ENCODE assay signal across 8 mouse cellular contexts in genomic region chr12:100268011-100268410, GRCm38 (mm10).
DNase-seq lines count a peak whose midpoint lies in the region; ATAC-seq lines count a peak whose summit lies in the region.

No protein-coding gene starts in this region.

- no peaks in the 10 kb centered on the region for H3K27me3 ChIP-seq in hindbrain, embryonic 10.5 days (ENCODE audit: insufficient read depth, poor library complexity, severe bottlenecking)
- H3K27me3 ChIP-seq in hindbrain, embryonic 12.5 days = no peaks in the 10 kb centered on the region
- H3K27me3 ChIP-seq in embryonic facial prominence, embryonic 15.5 days = peaks cover 5% of the 10 kb centered on the region; the same call in 1 of the 2 replicates
- H3K27me3 ChIP-seq in forebrain, embryonic 12.5 days = no peaks in the 10 kb centered on the region

- peaks cover 10% of the 10 kb centered on the region for H3K4me1 ChIP-seq in hindbrain, embryonic 10.5 days (replicated peaks)
- H3K4me1 ChIP-seq in hindbrain, embryonic 12.5 days = peaks cover 8% of the 10 kb centered on the region
- H3K4me1 ChIP-seq in embryonic facial prominence, embryonic 15.5 days = no peaks in the 10 kb centered on the region
- H3K4me1 ChIP-seq in forebrain, embryonic 12.5 days = peaks cover 9% of the 10 kb centered on the region

- no peaks in the 10 kb centered on the region for H3K36me3 ChIP-seq in hindbrain, embryonic 10.5 days
- H3K36me3 ChIP-seq in hindbrain, embryonic 12.5 days = no peaks in the 10 kb centered on the region
- H3K36me3 ChIP-seq in embryonic facial prominence, embryonic 15.5 days = no peaks in the 10 kb centered on the region
- no peaks in the 10 kb centered on the region for H3K36me3 ChIP-seq in forebrain, embryonic 12.5 days (replicated peaks)

- H3K4me2 ChIP-seq in hindbrain, embryonic 12.5 days (replicated peaks) = no peak overlapping the region
- no peak overlapping the region for H3K4me2 ChIP-seq in embryonic facial prominence, embryonic 15.5 days (replicated peaks)
- H3K4me2 ChIP-seq in forebrain, embryonic 12.5 days = no peak overlapping the region

- H3K9me3 ChIP-seq in hindbrain, embryonic 10.5 days = no peaks in the 10 kb centered on the region
- H3K9me3 ChIP-seq in hindbrain, embryonic 12.5 days (replicated peaks) = no peaks in the 10 kb centered on the region
- H3K9me3 ChIP-seq in embryonic facial prominence, embryonic 15.5 days (replicated peaks) = no peaks in the 10 kb centered on the region
- no peaks in the 10 kb centered on the region for H3K9me3 ChIP-seq in forebrain, embryonic 12.5 days

- DNase-seq in hindbrain, embryonic 10.5 days (ENCODE audit: low spot score) = peak; percentile 53
- peak; percentile 57 for DNase-seq in A20 (ENCODE audit: low read depth, low spot score)
- peak; percentile 79 for DNase-seq in Muller cell, postnatal 12 days (ENCODE audit: inconsistent ontology term)
- DNase-seq in lung, postnatal 14 days = peak; percentile 79
- DNase-seq in thymus, postnatal 36 days = peak; percentile 39 to 40

- no peak overlapping the region for H3K4me3 ChIP-seq in hindbrain, embryonic 10.5 days
- H3K4me3 ChIP-seq in hindbrain, embryonic 12.5 days = no peak overlapping the region
- H3K4me3 ChIP-seq in embryonic facial prominence, embryonic 15.5 days (replicated peaks) = no peak overlapping the region
- no peak overlapping the region for H3K4me3 ChIP-seq in forebrain, embryonic 12.5 days (replicated peaks)

- 15% methylated on average over 6 of the region's 6 CpGs for WGBS in hindbrain, embryonic 10.5 days
- WGBS in hindbrain, embryonic 12.5 days = 18% methylated on average over 6 of the region's 6 CpGs
- WGBS in embryonic facial prominence, embryonic 15.5 days = 9% methylated on average over 6 of the region's 6 CpGs
- 15% methylated on average over 6 of the region's 6 CpGs for WGBS in forebrain, embryonic 12.5 days

- no peak for ATAC-seq in hindbrain, embryonic 12.5 days (ENCODE audit: low FRiP score)
- ATAC-seq in embryonic facial prominence, embryonic 15.5 days (ENCODE audit: insufficient number of reproducible peaks, low FRiP score, low TSS enrichment, low read depth) = peak; percentile 63; the same call in 1 of the 2 replicates
- ATAC-seq in forebrain, embryonic 12.5 days (ENCODE audit: low FRiP score) = no peak

- H3K27ac ChIP-seq in hindbrain, embryonic 10.5 days = no peak overlapping the region
- no peak overlapping the region for H3K27ac ChIP-seq in hindbrain, embryonic 12.5 days
- no peak overlapping the region for H3K27ac ChIP-seq in embryonic facial prominence, embryonic 15.5 days (replicated peaks)
- no peak overlapping the region for H3K27ac ChIP-seq in forebrain, embryonic 12.5 days

- H3K9ac ChIP-seq in hindbrain, embryonic 12.5 days = no peak overlapping the region
- H3K9ac ChIP-seq in embryonic facial prominence, embryonic 15.5 days = no peak overlapping the region
- H3K9ac ChIP-seq in forebrain, embryonic 12.5 days = no peak overlapping the region
